Mouse (Mus musculus) 3134 (cell line): ENCODE data around the gene B4galt4.
"Not testable (repeated sequence)": the region's sequence is repeated elsewhere in the genome, so short reads cannot be mapped to it uniquely, and the experiment has no call there.

Experiments
- DNase-seq: peaks from one replicate; pipeline ENCODE4 v3.0.0-alpha.2; 2011; ENCODE audit warnings: low spot score; ENCODE audit not compliant: insufficient read length; ENCODE audit errors: extremely low read depth

The B4galt4 gene

DNA sequence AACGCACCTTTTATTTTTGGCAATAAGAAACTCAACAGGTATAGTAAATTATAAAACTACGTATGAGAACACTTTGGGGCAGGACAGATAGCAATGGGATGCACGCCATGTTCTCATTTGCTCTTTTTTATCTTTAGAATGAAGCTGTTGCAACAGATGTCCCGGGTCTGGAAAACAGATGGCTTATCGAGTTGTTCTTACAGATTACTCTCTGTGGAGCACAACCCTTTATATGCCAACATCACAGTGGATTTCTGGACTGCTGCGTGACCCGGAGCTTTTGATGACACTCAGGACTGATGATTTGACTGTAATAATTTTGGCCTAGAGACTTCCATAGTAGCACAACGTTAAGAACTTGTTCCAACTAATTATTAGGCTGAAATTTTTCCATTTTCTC, 25.7 kb downstream of the B4galt4 start:
- DNase-seq, result no peak

DNA sequence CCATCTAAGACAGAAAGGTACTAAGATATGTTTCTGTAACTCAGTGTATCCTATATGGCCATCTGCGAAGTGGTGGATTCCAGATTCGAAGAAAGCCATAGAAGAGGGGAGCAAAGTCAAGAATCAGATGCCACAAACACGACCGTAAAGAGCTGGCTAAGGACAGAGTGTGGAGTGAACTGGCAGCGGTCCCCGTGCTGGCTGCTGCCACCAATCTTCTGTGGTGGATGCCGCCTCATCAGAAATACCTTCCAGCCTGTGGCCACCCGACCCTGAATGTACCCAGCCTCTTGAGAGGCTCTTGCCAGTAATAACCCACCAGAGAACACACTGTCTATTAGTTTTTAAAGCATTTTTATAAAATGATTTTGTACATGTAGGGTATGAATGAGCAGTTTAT, 26.3 kb downstream of the B4galt4 start:
- no peak for DNase-seq

DNA sequence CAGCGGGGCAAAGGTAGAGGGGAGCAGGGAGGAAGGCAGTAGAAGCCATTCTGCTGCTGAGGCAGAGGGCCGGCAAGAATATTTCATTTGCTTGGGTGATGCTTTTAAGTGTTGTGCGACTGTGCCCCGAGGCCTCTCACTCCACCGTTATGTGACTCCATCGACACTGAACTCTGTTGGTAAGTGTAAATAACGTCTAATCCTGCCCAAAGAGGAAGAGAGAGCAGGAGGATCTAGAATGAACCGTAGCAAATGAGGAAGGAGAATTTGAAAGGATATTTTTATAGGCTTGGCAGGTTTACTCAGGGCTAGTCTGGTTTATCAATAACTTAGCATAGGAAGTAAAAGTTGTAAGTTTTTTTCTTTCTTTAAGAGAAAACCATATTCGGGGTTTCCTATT, 27.5 kb downstream of the B4galt4 start:
- no peak for DNase-seq

DNA sequence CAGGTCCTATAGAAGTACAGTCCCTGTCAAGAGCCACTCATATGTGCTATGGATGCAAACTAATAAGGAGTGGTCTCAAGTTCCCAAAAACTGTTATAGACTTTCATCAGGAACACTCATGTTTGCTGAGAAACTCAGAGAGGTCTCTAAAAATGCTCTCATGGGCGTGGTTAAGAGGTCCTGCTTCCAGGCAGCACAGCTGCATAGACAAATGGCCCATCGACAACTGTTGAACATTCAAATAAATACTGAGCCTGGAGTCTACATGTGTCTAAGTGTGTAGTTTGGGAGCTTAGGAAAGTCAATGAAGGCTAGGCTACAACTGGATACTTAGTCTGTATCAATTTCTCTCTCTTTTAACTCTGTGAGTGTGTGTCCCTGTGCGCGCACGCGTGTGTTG, 29.1 kb downstream of the B4galt4 start:
- no peak for DNase-seq

DNA sequence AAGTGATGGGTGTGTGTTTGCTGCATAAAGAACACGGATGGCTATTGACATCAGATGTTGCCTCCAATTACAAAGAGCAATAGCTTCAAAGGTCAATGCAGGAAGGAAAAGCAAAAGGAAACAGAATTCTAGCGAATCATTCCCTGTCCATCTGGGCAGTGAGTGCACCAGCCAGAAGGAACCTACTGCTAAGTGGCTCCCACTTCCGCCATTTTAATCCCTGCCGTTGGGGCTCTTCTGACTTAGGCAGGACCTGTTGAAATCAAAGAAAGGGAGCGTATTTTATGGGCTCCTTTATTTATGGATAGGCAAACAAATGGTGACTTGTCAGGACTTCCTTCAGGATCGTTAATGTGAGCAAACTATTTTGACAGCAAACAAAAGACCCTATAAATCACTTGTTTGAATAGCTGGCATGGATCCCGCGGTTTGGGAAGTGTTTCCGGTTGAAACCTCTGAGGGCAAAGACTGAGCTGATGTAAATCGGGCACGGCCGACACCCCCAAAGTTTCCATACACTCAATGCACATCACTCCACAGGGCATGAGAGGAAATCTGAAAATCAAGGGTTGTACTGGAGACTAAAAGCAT, 30.9 kb downstream of the B4galt4 start:
- no peak for DNase-seq

DNA sequence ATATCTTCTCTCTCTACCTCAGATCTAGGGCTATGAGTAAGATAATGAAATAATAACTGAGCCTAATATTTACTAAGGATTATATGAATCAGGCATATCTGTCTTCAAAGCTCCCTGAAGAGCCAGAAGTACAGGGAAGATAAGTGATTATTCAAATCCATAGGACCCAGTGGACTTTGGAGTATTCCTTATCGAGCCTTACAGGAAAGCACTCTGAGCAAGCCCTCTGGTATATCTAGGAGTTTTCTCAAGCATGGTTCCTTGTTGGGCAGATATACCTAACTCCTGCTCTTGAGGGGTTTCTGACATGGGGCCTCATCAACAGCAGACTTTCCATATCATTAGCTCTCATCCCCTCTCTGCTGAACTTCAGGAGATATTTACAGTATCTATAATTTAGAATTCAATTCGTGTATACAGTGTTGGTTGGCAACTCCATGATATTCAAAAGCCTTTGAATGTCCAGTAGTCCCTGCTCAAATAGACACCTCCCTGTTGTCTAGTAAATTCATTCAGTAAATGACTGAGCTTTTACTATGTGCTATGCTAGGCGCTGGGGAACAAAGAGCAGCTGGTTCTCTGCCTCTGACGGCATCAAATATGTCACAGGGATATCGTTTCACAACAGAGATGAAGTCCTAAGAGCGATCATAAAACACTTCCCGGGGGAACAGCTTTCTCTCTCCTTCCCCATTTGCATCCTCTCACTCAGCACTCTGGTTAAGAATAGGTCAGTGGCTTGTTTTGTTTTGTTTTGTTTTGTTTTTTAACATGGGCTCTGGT, 33.1 kb downstream of the B4galt4 start:
- DNase-seq, result no peak

DNA sequence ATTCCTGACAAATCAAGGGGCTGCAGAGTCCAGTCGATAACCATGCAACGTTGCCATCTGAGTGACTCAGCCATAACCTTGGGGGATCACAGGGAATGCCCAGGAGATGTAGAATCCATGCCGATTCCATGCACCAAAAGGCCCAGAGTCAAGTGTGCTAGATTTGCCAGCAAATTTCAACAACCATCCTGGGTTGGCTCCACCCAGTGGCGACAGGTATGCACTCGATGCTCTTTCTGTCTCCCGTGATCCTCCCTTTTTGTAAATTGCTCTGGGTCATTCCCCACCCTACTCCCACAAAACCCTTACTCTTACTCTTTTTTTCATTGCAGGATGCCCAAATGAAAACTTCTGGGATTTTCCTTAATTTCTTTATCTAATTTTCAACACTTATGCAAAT, 34.3 kb downstream of the B4galt4 start:
- no peak for DNase-seq

DNA sequence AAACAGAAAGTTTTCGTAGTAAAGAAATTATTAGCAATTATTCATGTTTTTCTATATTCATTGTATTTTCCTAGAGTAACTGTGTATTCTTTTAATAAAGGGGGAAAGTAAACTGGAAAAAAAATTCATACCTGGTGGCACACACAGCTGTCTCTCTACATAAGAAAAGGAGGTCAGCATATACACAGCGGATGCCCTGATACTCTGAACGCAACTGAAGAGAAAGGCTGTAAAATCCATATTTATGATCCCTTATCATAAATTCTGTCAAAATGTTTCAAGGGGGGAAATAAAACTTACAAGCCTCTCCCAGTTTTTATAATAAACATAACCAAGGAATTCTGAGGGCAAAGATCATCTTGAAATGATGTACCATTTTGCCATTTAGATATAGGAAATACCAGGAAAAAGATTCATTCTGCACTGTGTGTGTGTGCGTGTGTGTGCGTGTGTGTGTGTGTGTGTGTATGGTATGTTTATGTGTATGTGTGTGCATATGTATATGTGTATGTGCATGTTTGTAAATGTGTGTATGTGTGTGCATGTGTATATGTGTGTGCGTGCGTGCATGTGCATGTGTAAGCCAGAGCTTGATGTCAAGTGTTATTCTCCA, 39.0 kb downstream of the B4galt4 start:
- no peak for DNase-seq

DNA sequence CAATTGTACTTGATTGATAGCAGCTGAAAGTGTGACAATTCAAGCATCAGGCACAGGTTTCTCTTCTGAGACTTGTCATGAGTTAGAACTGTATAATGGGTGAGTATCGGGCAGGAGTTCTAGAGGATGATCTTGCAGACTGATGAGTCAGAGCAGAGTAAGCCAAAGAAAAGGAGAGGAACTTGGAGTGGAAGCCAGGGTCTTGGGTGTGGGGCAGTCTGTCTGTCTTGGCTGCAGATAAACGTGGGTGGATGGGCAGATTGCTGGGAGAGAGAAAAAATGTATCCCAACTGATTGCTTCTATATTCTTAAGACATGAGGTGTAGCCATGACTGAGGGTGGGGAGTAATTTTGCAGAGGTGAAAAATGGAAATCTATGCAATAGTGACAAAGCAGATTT, 39.9 kb downstream of the B4galt4 start:
- no peak for DNase-seq

DNA sequence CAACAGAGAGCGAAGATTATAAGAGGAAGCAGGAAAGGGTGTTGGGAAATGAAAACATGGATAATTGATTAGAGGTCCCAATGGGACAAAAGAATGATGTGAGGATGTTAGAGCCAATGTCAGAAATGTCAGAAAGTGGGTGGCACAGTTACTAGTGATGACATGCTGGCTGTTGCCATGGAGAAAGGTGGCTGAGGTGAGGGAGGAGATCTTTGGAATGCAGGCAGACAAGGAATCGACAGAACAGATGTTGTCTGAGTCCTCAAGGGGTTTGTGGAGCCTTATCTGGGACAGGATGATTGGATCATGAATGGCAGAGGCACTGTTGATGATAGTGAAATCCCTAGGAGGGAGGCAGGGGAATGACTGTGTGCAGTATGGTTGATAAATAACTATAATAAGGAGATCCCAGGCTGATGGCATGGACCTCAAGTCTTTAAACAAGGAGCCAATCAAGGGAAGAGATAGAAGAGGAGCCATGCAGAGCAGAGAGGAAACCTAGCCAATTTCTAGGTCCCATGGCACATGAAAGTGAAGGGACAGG, 40.5 kb downstream of the B4galt4 start:
- no peak for DNase-seq

DNA sequence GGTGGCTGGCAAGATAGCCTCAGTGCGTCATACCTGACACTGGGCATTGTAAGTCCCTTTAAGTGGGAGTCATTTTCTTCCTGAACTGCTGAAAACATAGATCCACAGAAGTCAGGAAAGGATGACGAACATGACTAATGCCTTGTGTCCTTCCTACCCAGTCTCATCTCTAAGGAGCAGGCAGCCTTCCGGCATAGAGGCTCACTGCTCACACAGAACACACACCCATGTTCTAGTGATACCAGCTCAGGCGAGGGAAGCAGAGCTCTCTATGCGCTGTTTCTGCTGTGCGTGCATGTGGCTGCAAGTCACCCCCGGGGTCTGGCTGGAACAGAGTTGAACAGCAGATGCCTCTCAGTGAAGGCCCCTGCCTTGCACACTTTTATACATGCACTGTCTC, 43.2 kb downstream of the B4galt4 start:
- no peak for DNase-seq

DNA sequence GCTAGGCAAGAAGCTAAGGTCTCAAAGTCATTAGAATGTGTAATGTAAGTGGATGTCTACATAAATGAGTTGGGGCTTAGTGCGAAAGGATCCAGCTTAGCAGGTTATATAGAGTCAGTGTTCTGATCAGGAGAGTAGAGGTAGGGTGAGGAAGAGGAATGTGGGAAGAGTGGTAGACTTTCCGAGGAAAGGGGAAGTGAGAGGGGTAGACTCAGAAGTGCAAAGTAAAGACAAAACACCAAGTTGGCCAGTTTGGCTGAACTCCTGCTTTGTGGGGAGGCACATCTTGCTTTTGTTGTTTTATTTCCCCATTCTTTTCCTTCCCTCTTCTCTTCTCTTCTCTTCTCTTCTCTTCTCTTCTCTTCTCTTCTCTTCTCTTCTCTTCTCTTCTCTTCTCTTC, 47.0 kb downstream of the B4galt4 start:
- DNase-seq, result no peak

DNA sequence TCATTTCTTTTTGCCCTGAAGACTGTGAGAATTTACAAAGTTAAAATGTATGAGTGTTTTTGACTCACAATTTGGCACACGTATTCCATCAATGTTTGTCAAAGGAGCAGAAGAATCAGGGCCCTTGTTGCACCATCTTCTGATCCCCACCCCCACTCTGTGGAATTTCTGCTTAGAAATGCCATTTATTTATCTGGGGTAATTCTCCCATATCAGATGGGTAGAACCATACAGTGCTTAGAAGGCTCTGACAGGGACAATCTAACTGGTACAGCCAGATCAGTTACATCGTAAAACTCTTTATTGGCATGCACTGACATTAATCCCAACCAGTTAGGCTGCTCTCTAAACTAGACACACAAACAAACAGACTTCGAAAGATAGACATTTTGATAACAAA, 47.9 kb downstream of the B4galt4 start:
- DNase-seq, result no peak

DNA sequence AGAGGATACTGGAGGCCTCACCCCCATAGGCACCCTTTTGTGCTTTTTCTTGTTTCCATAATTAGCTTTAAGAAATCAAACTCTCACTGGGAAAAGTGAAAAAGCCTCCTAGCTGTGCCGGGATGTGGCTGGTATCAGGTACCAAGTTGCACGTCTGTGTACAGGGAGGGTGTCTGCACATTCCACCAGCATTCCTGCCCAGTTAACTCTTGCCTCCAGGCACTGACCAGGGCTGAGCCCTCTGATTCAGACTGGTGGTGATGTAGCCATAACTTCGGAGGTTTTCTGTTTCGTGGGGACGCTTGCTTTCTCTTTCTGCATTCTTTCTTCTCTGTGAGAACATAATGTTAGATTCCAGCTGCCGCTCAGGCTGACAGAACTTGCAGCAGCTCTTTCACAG, 51.1 kb downstream of the B4galt4 start:
- DNase-seq, result no peak

DNA sequence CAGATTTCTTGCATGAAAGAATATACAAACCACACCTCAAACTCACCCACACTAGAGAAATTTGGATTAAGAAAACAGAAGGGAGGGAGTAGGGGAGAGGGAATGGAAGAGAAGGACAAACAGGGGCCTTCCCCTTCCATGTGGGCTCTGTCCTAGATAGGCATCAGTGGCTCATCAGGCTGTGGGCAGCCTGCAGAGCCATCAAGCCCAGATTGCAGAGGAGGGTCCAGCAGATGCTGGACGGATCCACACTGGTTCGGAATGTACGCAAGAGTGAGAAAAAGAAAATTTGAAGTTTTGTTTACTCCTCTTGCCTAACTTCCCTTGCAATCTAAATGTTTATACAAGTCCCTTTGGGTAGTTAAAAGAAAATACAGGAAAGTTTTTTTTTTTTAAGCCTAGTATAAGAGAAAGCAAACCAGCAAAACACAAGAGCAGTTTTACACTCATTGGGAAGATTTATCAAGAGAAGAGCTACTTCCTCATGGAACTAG, 56.9 kb downstream of the B4galt4 start:
- no peak for DNase-seq

DNA sequence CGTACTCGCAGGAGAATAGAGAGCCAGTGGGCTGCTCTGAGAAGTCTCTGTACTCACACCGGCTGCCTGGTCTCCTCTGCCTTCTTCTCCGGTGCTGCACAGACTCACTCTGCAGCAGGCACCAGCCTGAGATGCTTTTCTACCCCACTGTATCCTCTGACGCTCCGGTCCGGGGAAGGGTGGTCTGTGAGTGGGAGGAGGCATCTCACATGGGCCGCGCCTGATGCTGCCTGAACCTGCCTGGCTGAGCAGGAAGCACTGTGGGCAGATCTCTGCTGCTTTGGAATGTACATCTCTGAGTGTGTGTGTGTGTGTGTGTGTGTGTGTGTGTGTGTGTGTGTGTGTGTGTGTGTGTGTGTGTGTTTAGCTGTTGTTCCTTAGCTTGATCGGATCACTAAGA, 58.0 kb downstream of the B4galt4 start, which contains the start of gene Upk1b:
TSS of gene Upk1b (minus strand) at position 238 of the 400 bp plus-strand sequence.
- no peak for DNase-seq

DNA sequence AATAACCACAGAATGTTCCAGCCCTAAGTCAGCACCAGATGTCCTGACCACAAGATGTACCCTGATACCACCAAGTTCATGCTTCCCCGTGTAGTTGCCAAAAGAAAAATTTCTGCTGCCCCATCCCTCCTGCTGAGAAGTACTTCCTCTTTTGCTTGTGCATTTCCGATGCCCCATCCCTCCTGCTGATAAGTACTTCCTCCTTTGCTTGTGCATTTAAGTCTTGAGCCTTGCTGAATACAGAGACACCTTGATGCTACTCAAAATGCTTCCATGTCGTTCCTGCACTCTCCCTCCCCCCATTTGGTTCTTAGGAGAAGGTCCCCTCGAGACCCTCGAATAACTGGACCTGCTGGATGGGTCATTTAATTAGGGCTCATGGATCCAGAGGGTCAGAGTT, 65.7 kb downstream of the B4galt4 start:
- DNase-seq, result not testable (repeated sequence)

DNA sequence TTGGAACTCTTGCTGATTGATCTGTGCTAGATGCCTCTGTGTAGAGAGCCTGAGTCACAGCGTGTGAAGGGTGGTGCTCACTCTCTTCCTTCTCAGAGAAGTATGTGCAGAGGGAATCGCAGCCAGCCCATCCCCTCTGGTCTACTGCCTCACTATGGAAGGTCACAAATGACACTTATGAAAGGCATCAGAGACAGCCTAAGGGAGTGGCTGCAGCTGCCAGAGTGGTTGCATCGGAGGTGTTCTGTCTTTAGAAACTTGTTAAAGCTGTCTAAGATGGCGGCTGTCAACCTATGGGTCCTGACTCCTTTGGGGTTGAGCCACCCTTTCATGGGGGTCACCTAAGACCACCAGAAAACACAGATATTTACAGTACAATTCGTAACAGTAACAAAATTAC, 68.1 kb downstream of the B4galt4 start:
- DNase-seq, result no peak

DNA sequence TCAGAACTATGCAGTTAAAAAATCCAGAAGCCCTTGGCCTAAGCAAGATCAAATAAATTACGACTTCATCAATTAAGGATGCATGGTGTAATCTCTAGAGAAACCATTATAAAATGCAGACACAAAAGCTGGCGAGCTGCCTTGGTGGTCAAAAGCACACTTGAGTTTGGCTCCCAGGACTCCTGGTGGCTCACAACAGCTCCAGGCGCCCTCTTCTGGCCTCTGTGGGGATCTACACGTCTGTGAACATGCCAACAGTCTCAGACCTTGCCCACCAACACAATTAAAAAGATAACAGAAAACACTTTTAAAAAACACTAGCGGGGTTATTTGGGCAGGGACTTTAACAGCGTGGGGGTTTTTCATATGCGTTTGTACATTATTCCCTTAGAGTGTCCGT, 70.5 kb downstream of the B4galt4 start:
- DNase-seq, result peak; percentile 8
